Mouse (Mus musculus) ES-E14 (cell line): Measurements from ENCODE around the gene Rps6ka5.

Source experiments
- HCFC1 ChIP-seq: IDR thresholded peaks from 2 replicates; pipeline ENCODE4 v1.6.1; 2012; ENCODE audit warnings: low read length, inconsistent platforms, borderline replicate concordance; ENCODE audit not compliant: insufficient read depth
- MAFK ChIP-seq: IDR thresholded peaks from 2 replicates; pipeline ENCODE4 v1.6.1; 2014; ENCODE audit warnings: mild to moderate bottlenecking, low read depth, low read length, inconsistent platforms; ENCODE audit not compliant: insufficient read depth
- ZC3H11A ChIP-seq: IDR thresholded peaks from 2 replicates; pipeline ENCODE4 v1.6.1; 2012; ENCODE audit warnings: low read depth, mild to moderate bottlenecking, inconsistent platforms, low read length, borderline replicate concordance
- ZNF384 ChIP-seq: IDR thresholded peaks from 2 replicates; pipeline ENCODE4 v1.6.1; 2012; ENCODE audit warnings: low read depth, low read length, inconsistent platforms

- TF ChIP-seq ZC3H11A = no peak
- TF ChIP-seq HCFC1 = no peak
- TF ChIP-seq MAFK = no peak
- no peak for TF ChIP-seq ZNF384
Observed at GRCm38 (mm10) chr12:100740313-100740712, 13.5 kb upstream of the Rps6ka5 start.
